7 mouse cellular contexts compared by ENCODE assay signal in the genomic region with DNA sequence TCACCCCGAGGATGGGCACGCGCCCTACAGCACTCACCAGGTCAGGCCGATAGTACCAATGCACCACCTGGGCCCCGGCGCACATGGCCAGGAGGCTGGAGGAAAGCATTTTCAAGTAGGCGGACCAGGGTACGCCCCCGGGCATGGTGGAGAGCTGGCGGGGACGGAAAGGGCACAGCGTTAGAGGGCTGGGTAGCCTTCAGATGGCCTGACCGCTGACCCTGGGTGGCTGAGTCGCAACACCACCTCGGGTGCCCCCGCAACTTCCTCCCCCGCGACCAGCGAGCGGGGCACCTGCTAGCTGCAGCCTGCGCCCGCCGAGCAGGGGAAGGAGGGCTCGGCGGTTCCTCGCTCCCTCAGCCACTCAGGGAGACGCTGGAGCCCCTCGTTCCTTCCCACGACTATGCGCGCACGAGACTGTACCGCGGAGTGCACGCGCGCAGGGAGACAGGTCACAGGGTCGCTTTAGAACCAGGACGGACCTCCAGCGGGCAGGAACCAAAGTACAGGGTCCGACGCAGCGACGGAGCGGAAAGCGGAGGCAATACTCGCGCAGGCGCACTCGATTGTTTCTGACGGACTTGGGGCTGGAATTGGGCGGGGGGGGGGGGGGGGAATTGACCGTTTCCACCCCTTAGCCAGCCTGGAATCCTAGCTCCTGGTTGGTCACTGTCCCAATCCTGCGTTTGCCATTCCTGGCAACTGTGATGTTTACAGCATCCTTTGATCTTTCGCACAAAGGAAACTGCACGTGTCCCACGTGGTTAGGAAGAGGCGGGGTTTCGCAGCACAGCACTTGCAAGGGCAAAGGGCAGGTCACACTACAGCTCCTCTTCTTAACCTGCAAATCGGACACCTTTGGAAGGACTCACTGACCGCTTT. TPM values are rescaled to one million over a fixed set of nuclear protein-coding genes. Genes with fewer than 3 reads are reported as not detected.
DNase-seq lines count a peak whose midpoint lies in the region; ATAC-seq and TF ChIP-seq lines count a peak whose summit lies in the region.

A gene (minus strand): TSS at position 558 of the 882 bp plus-strand sequence.

- peak; percentile 27; the same call in 1 of the 2 replicates for TF ChIP-seq CTCF in intestine, postnatal 0 days (IDR thresholded peaks at IDR 0.05; ENCODE audit: low read depth)
- TF ChIP-seq CTCF in small intestine, adult 2 months (IDR thresholded peaks at IDR 0.05; ENCODE audit: extremely low read depth, insufficient read length, insufficient replicate concordance, low read depth, low read length), result no peak

- peak within 1 kb of the TSS; percentile 93 for H3K27ac ChIP-seq in embryonic facial prominence, embryonic 10.5 days (replicated peaks)
- H3K27ac ChIP-seq in intestine, postnatal 0 days (ENCODE audit: low read depth, low read length), result peak within 1 kb of the TSS; percentile 51
- H3K27ac ChIP-seq in midbrain, embryonic 12.5 days (replicated peaks), result peak within 1 kb of the TSS; percentile 82
- peak within 1 kb of the TSS; percentile 79 for H3K27ac ChIP-seq in small intestine, adult 2 months (ENCODE audit: insufficient read depth, low read depth, low read length)

- H3K4me2 ChIP-seq in intestine, postnatal 0 days (replicated peaks; ENCODE audit: low read depth), result peak within 1 kb of the TSS; percentile 73
- H3K4me2 ChIP-seq in midbrain, embryonic 12.5 days (replicated peaks), result peak within 1 kb of the TSS; percentile 60

- H3K4me1 ChIP-seq in embryonic facial prominence, embryonic 10.5 days, result peaks cover 7% of the 10 kb centered on the region
- no peaks in the 10 kb centered on the region for H3K4me1 ChIP-seq in intestine, postnatal 0 days (replicated peaks; ENCODE audit: control insufficient read depth, insufficient read depth, low read length)
- peaks cover 8% of the 10 kb centered on the region for H3K4me1 ChIP-seq in midbrain, embryonic 12.5 days
- peaks cover 4% of the 10 kb centered on the region; the same call in 1 of the 2 replicates for H3K4me1 ChIP-seq in small intestine, adult 2 months (ENCODE audit: control insufficient read depth, insufficient read depth, insufficient read length, low read length)

- intact Hi-C loops in left cerebral cortex, postnatal 4 days (cut with DNase I), result no loop called here

- H3K27me3 ChIP-seq in embryonic facial prominence, embryonic 10.5 days (replicated peaks; ENCODE audit: low read depth, poor library complexity, severe bottlenecking), result no peaks in the 10 kb centered on the region
- no peaks in the 10 kb centered on the region for H3K27me3 ChIP-seq in intestine, postnatal 0 days (replicated peaks; ENCODE audit: control insufficient read depth, insufficient read depth, low read length)
- H3K27me3 ChIP-seq in midbrain, embryonic 12.5 days, result no peaks in the 10 kb centered on the region
- H3K27me3 ChIP-seq in small intestine, adult 2 months (ENCODE audit: control insufficient read depth, insufficient read depth, low read length), result no peaks in the 10 kb centered on the region

- DNase-seq in adrenal gland, postnatal 10 days, result peak; percentile 91
- peak; percentile 95 for DNase-seq in embryonic facial prominence, embryonic 10.5 days (ENCODE audit: low spot score)
- DNase-seq in gonadal fat pad, adult 2 months (ENCODE audit: low read depth), result peak; percentile 47
- peak; percentile 95 for DNase-seq in left cerebral cortex, postnatal 4 days

- under 1% methylated on average over 61 of the region's 61 CpGs for WGBS in embryonic facial prominence, embryonic 10.5 days
- under 1% methylated on average over 52 of the region's 61 CpGs for WGBS in intestine, postnatal 0 days
- WGBS in midbrain, embryonic 12.5 days, result under 1% methylated on average over 59 of the region's 61 CpGs
- WGBS in small intestine, adult 2 months, result under 1% methylated on average over 61 of the region's 61 CpGs

- no peaks in the 10 kb centered on the region for H3K9me3 ChIP-seq in embryonic facial prominence, embryonic 10.5 days
- H3K9me3 ChIP-seq in intestine, postnatal 0 days (ENCODE audit: control insufficient read depth), result no peaks in the 10 kb centered on the region
- H3K9me3 ChIP-seq in midbrain, embryonic 12.5 days, result no peaks in the 10 kb centered on the region

- TF ChIP-seq POLR2A in small intestine, adult 2 months (IDR thresholded peaks at IDR 0.05; ENCODE audit: low read depth, low read length), result peak; percentile 24; the same call in 1 of the 2 replicates

- H3K36me3 ChIP-seq in embryonic facial prominence, embryonic 10.5 days (replicated peaks), result peaks cover 20% of the 10 kb centered on the region
- H3K36me3 ChIP-seq in intestine, postnatal 0 days (ENCODE audit: control insufficient read depth, insufficient read depth), result no peaks in the 10 kb centered on the region
- H3K36me3 ChIP-seq in midbrain, embryonic 12.5 days, result no peaks in the 10 kb centered on the region
- H3K36me3 ChIP-seq in small intestine, adult 2 months (ENCODE audit: control insufficient read depth, insufficient read depth, low read length), result no peaks in the 10 kb centered on the region

- peak; percentile 95 for ATAC-seq in intestine, postnatal 0 days
- peak; percentile 93 for ATAC-seq in midbrain, embryonic 12.5 days (ENCODE audit: low FRiP score, low read depth)

- peak within 1 kb of the TSS; percentile 61 for H3K9ac ChIP-seq in intestine, postnatal 0 days (ENCODE audit: low read depth, low read length)
- peak within 1 kb of the TSS; percentile 80 for H3K9ac ChIP-seq in midbrain, embryonic 12.5 days (replicated peaks)

- H3K4me3 ChIP-seq in embryonic facial prominence, embryonic 10.5 days, result peak within 1 kb of the TSS; percentile 76
- H3K4me3 ChIP-seq in intestine, postnatal 0 days (ENCODE audit: low read depth, low read length), result peak within 1 kb of the TSS; percentile 66
- peak within 1 kb of the TSS; percentile 72 for H3K4me3 ChIP-seq in midbrain, embryonic 12.5 days
- H3K4me3 ChIP-seq in small intestine, adult 2 months (ENCODE audit: low read depth, low read length), result peak within 1 kb of the TSS; percentile 80

RNA-seq across cellular contexts. Expression of the gene that starts here (rescaled TPM):
- 10 to 100 TPM; 38.1 to 43.4 TPM for total RNA-seq in adrenal gland, postnatal 10 days (2021)
- 36.9 and 38.6 TPM in 2 replicates for polyA plus RNA-seq in embryonic facial prominence, embryonic 10.5 days (2016; fragmentation: Nextera tagmentation; extraction: Ambion mirVana)
- polyA plus RNA-seq in gonadal fat pad, adult 2 months (2012; rRNA removed), result 30.5 and 37.8 TPM in 2 replicates
- 39.8 and 42.2 TPM in 2 replicates for polyA plus RNA-seq in intestine, postnatal 0 days (2015; fragmentation: Nextera tagmentation; extraction: Ambion mirVana)
- 10 to 100 TPM; 14.9 to 15.8 TPM for total RNA-seq in left cerebral cortex, postnatal 4 days (2021)
- polyA plus RNA-seq in midbrain, embryonic 12.5 days (2016; fragmentation: Nextera tagmentation; extraction: Ambion mirVana), result 35.5 and 40.6 TPM in 2 replicates
- polyA plus RNA-seq in small intestine, adult 2 months (2012; rRNA removed), result 27.1 and 30.6 TPM in 2 replicates

Comparison
In these comparisons a context has a peak if more than half of its experiments do, and no peak if none do; other contexts are left out.
1. Peak in every context shown above with its lines: DNase-seq, ATAC-seq, H3K4me3 ChIP-seq and H3K27ac ChIP-seq.